Mouse (Mus musculus) forebrain, postnatal 0 days (tissue): ENCODE results near the gene Fbxl19. TPM values are rescaled to one million over a fixed set of nuclear protein-coding genes. Genes with fewer than 3 reads are reported as not detected.
"Not testable (repeated sequence)": the region's sequence is repeated elsewhere in the genome, so short reads cannot be mapped to it uniquely, and the experiment has no call there.

ENCODE experiments used
- ATAC-seq: fragments of 200-750 bp; cut with Nextera tagmentation; 2 replicates; pipeline ENCODE4 v1.8.0; 2017; ENCODE audit warnings: mild to moderate bottlenecking, moderate library complexity
- DNase-seq: peaks from one replicate; pipeline ENCODE4 v3.0.0-alpha.2; 2015
- H3K27ac ChIP-seq: fragments of 300-500 bp; sonication (generic); 2 replicates; pipeline ENCODE4 v1.5.1; 2014; ENCODE audit warnings: low read depth, mild to moderate bottlenecking, antibody characterized with exemption, low read length, moderate library complexity, mixed read lengths
- H3K27me3 ChIP-seq: fragments of 300-500 bp; sonication (generic); 2 replicates; pipeline ENCODE4 v1.6.1; 2014; ENCODE audit warnings: mild to moderate bottlenecking, low read length, mixed read lengths; ENCODE audit not compliant: insufficient read depth
- H3K36me3 ChIP-seq: fragments of 300-500 bp; sonication (generic); 2 replicates; pipeline ENCODE4 v1.6.1; 2014; ENCODE audit warnings: mild to moderate bottlenecking, moderate library complexity; ENCODE audit not compliant: insufficient read depth
- H3K4me1 ChIP-seq: fragments of 300-500 bp; sonication (generic); 2 replicates; pipeline ENCODE4 v1.6.1; 2014; ENCODE audit warnings: antibody characterized with exemption; ENCODE audit not compliant: insufficient read depth
- H3K4me2 ChIP-seq: fragments of 300-500 bp; sonication (generic); 2 replicates; pipeline ENCODE4 v1.6.1; 2014; ENCODE audit warnings: low read depth, mild to moderate bottlenecking, moderate library complexity
- H3K4me3 ChIP-seq: fragments of 300-500 bp; sonication (generic); 2 replicates; pipeline ENCODE4 v1.5.1; 2014; ENCODE audit warnings: low read depth, low read length, mixed read lengths
- H3K9ac ChIP-seq: fragments of 300-500 bp; sonication (generic); 2 replicates; pipeline ENCODE4 v1.6.1; 2014; ENCODE audit warnings: mild to moderate bottlenecking
- H3K9me3 ChIP-seq: fragments of 300-500 bp; sonication (generic); 2 replicates; pipeline ENCODE4 v1.6.1; 2016; ENCODE audit warnings: low read length
- CTCF ChIP-seq: sonication (generic); IDR thresholded peaks from 2 replicates; pipeline ENCODE4 v1.5.1; 2016; ENCODE audit warnings: antibody characterized with exemption, control low read depth, low read depth
- WGBS: fragments of 180-500 bp; shearing (Covaris S2); extraction: QIAGEN DNeasy Blood & Tissue Kit; methylation state at CpG from one replicate; pipeline ENCODE4 v1.1.7; 2014; 5-methylcytosine and 5-hydroxymethylcytosine counted together
- polyA plus RNA-seq: library from polyadenylated mRNA; unstranded; fragments of >200 nt; fragmentation: Nextera tagmentation; extraction: Ambion mirVana; gene quantifications from 2 replicates; pipeline ENCODE4 v1.2.1, GENCODE M21; 2015
- total RNA-seq: library from RNA; depleted of rRNA; stranded (reverse); fragments of >200 nt; gene quantifications from 2 replicates; pipeline ENCODE4 v1.2.3, GENCODE M21; 2014

Fbxl19 gene
- total and polyA plus RNA-seq, 2 experiments from 2014 or later: 6.9 to 178 TPM

- 89% methylated on average over 7 of the region's 7 CpGs for WGBS
Measured at GRCm38 (mm10) chr7:127727898-127728297, 16.4 kb upstream of the Fbxl19 start.

GRCm38 (mm10) chr7:127730170-127730569 lies 14.2 kb upstream of the Fbxl19 start:
- Histone ChIP-seq H3K4me1 (no peaks in the 10 kb centered on the region), H3K27me3 (no peaks in the 10 kb centered on the region), H3K9me3 (no peaks in the 10 kb centered on the region), H3K9ac (no peak overlapping the region), H3K36me3 (no peaks in the 10 kb centered on the region), H3K27ac (no peak overlapping the region), H3K4me3 (no peak overlapping the region), H3K4me2 (no peak overlapping the region)
- ATAC-seq (no peak), DNase-seq (no peak)
- WGBS: 72% methylated on average over 4 of the region's 4 CpGs
- TF ChIP-seq CTCF: no peak

More at GRCm38 (mm10) chr7:127727898-127728297, 16.4 kb upstream of the Fbxl19 start:
- no peak overlapping the region for H3K9ac ChIP-seq
- no peaks in the 10 kb centered on the region for H3K4me1 ChIP-seq
- no peak overlapping the region for H3K4me3 ChIP-seq
- ATAC-seq: no peak
- DNase-seq: no peak
- H3K9me3 ChIP-seq: no peaks in the 10 kb centered on the region
- no peak for TF ChIP-seq CTCF
- no peak overlapping the region for H3K27ac ChIP-seq
- no peaks in the 10 kb centered on the region for H3K36me3 ChIP-seq
- no peaks in the 10 kb centered on the region for H3K27me3 ChIP-seq
- H3K4me2 ChIP-seq: no peak overlapping the region

- H3K4me2 ChIP-seq, ATAC-seq: not testable (repeated sequence)
- WGBS: no CpG with 5 or more reads among the region's 5 CpGs
Measured at GRCm38 (mm10) chr7:127732066-127732465, 12.3 kb upstream of the Fbxl19 start, which contains the start of gene Ctf2. Gene Ctf2, minus strand, starts transcription at chr7:127732166.

GRCm38 (mm10) chr7:127745251-127745651 lies 908 bp downstream of the Fbxl19 start:
- Histone ChIP-seq H3K9ac (peak overlapping the region; percentile 85; the same call in 1 of the 2 replicates), H3K4me1 (peaks cover 3% of the 10 kb centered on the region; the same call in 1 of the 2 replicates), H3K27me3 (no peaks in the 10 kb centered on the region), H3K27ac (peak overlapping the region; percentile 94), H3K36me3 (peaks cover 17% of the 10 kb centered on the region), H3K9me3 (no peaks in the 10 kb centered on the region), H3K4me2 (peak overlapping the region; percentile 61), H3K4me3 (peak overlapping the region; percentile 89)
- peak; percentile 89 for ATAC-seq
- under 1% methylated on average over 19 of the region's 19 CpGs for WGBS
- DNase-seq: peak; percentile 99
- TF ChIP-seq CTCF: no peak; the same call in 1 of the 2 replicates

More at GRCm38 (mm10) chr7:127732066-127732465, 12.3 kb upstream of the Fbxl19 start, which contains the start of gene Ctf2:
- not testable (repeated sequence) for H3K9ac ChIP-seq, H3K36me3 ChIP-seq, H3K9me3 ChIP-seq, H3K4me1 ChIP-seq, H3K27ac ChIP-seq, H3K4me3 ChIP-seq, H3K27me3 ChIP-seq, DNase-seq

GRCm38 (mm10) chr7:127745652-127746493 lies 1.5 kb downstream of the Fbxl19 start:
- Histone ChIP-seq H3K36me3 (peaks cover 23% of the 10 kb centered on the region), H3K9ac (peak overlapping the region; percentile 85), H3K9me3 (no peaks in the 10 kb centered on the region), H3K4me3 (peak overlapping the region; percentile 89), H3K4me2 (peak overlapping the region; percentile 83), H3K27ac (peak overlapping the region; percentile 94), H3K4me1 (peaks cover 3% of the 10 kb centered on the region; the same call in 1 of the 2 replicates), H3K27me3 (no peaks in the 10 kb centered on the region)
- under 1% methylated on average over 39 of the region's 39 CpGs for WGBS
- 0 out of 2 replicates have a peak, but pooled peaks have one; percentile 5 for TF ChIP-seq CTCF
- DNase-seq (peak; percentile 99), ATAC-seq (peak; percentile 84)

- TF ChIP-seq CTCF: no peak
- no peaks in the 10 kb centered on the region for H3K9me3 ChIP-seq
- H3K9ac ChIP-seq: peak overlapping the region; percentile 85
- ATAC-seq (no peak), DNase-seq (peak; percentile 8)
- peak overlapping the region; percentile 80 for H3K27ac ChIP-seq
- peak overlapping the region; percentile 83 for H3K4me2 ChIP-seq
- H3K36me3 ChIP-seq: peaks cover 32% of the 10 kb centered on the region
- H3K27me3 ChIP-seq: no peaks in the 10 kb centered on the region
- peak overlapping the region; percentile 89 for H3K4me3 ChIP-seq
- peaks cover 3% of the 10 kb centered on the region; the same call in 1 of the 2 replicates for H3K4me1 ChIP-seq
- 1% methylated on average over 28 of the region's 62 CpGs for WGBS
Measured at GRCm38 (mm10) chr7:127746494-127747491, 2.5 kb downstream of the Fbxl19 start.
